Mouse (Mus musculus): ENCODE measurements around the gene Emilin3.

- TF ChIP-seq CTCF (IDR thresholded peaks at IDR 0.05; ENCODE audit: borderline replicate concordance, insufficient read depth, low read depth, low read length) (no peak), POLR2A (IDR thresholded peaks at IDR 0.05; ENCODE audit: borderline replicate concordance, insufficient read depth, low read length) (no peak)
Observed at GRCm38 (mm10) chr2:160921285-160921684, 9.2 kb upstream of the Emilin3 start.

Measured in cerebellum, adult 2 months (tissue).